Mouse (Mus musculus) olfactory bulb, adult 2 months (tissue): Measurements from ENCODE around the gene Pou6f1.

Experiments
- CTCF ChIP-seq: fragments of 200-500 bp; IDR thresholded peaks from 2 replicates; pipeline ENCODE4 v1.5.1; 2012; ENCODE audit warnings: low read depth, mild to moderate bottlenecking, low read length, moderate library complexity; ENCODE audit not compliant: insufficient read depth
- POLR2A ChIP-seq: fragments of 200-500 bp; IDR thresholded peaks from 2 replicates; pipeline ENCODE4 v1.6.1; 2012; ENCODE audit warnings: mild to moderate bottlenecking, low read depth, low read length, moderate library complexity; ENCODE audit not compliant: insufficient read depth

GRCm38 (mm10) chr15:100527900-100528299 lies 71.9 kb downstream of the Pou6f1 start:
- TF ChIP-seq POLR2A (no peak), CTCF (no peak)
